Mouse (Mus musculus): ENCODE measurements at regions not wholly inside any gene's neighbourhood (a gene's known extent, or its start where the extent isn't known, plus 50 kb on each side); places are given as distances from the start of the nearest gene placed in this dataset.
"Not testable (repeated sequence)": the region's sequence is repeated elsewhere in the genome, so short reads cannot be mapped to it uniquely, and the experiment has no call there.

DNA sequence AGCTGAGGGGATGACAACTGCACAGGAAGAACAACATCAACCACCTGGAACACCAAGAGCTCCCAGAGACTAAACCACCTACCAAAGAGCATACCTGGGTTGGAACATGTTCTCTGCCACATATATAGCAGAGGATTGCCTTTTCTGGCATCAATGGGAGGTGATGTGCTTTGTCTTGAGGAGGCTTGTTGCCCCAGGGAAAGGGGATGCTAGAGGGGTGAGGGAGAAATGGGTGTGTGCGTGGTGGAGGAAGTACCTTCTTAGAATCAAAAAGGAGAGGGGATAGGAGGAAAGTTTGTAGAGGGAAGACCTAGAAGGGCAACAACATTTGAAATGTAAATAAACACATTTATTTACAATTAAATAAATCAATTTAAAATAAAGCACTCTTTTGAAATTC is 358.5 kb upstream of the Pfkp start:
- no peak for DNase-seq

DNA sequence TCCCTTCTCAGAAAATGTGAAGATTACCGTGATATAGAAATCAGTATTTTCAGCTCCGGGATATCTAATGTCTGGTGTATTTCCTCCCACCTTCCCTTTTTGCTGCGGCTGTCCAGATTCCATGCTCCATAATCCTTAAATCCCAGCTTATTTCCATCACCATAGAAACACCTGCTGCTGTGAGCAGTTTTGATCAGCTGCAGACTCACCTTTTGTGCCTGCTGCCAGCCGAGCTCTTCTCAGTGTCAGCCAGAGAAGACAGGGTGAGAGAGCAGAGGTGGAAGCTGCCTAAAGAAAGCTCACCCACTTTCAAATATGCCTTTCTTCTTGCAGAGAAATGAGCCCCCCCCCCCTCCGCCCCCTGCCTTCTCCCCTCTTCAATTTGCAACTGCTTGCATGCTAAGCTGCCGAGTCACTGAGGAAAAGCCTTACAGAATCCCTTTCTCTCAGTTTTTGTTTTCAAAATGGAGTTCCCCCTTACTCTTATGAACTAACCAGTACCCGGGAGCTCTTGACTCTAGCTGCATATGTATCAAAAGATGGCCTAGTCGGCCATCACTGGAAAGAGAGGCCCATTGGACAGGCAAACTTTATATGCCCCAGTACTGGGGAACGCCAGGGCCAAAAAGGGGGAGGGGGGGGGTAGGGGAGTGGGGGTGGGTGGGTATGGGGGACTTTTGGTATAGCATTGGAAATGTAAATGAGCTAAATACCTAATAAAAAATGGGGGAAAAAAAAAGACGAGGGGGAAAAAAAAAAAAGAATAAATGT is 350.1 kb upstream of the Pfkp start:
- peak; percentile 53 for DNase-seq

DNA sequence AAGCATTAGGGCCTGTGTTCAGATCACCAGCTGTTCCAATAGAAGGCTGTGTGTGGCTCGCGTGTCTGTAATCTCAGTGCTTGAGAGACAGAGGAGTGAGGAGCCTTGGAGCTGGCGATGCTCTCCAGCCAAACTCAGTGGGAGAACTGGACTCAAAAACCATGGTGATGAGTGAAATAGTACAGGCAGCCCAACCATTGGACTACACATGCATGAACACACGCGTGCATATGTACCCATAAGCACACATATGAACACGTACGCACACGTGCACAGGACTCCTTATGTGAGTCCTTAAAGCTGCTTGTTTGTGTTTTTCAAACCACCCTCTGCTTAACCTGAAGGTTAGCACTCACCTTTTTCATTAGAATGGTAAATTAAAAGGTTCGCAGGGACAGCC is 349.5 kb upstream of the Pfkp start:
- no peak for DNase-seq

DNA sequence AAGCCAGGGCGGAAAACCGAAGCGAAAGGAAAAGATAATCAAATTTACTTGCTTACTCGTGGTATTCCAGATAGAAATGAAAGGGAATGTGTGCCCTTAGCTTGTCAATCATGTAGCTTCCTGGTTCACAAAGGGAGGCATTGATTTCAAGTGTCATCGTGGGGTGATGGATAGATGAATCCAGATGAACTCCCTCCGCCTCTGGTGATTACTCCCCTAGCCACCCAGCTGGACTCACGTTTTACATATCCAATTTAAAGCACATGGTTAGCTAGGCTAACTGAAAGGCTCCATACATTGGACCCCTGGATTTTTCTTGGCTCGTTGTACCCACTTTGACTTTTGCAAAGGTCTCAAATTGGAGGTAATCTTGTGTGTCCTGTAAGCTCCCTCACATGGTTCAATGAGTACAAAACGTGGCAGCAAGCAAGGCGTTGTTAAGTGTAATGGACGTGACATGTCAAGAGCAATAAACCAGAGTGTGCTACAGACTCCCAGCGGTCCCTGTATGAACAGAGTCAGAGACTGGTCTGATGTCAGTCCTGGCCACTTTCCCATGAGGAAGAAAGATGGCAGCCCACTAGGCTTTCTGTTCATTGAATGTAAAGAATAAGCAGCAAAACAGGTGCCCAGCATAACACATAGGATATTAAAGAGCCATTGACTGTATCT is 343.9 kb upstream of the Pfkp start:
- peak; percentile 65 for DNase-seq

DNA sequence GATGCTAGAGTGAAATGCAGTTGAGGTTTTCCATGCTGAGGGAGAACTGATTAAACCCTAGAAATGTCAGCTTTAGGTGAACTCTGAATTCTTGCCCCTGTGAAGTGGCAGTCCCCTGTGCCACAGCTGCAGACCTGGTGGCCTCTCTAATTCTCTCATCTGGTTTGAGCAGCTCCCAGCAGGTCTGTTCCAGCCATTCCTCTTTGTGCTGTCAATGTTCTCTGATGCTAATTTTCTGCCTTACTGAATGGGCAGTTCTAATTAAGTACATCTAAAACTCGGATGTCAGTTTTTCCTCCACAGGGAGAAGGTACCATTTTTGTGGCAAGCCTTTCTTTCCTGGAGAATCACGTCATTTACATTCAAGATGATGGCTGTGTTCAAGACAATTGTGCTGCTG is 343.1 kb upstream of the Pfkp start:
- DNase-seq: peak; percentile 52

DNA sequence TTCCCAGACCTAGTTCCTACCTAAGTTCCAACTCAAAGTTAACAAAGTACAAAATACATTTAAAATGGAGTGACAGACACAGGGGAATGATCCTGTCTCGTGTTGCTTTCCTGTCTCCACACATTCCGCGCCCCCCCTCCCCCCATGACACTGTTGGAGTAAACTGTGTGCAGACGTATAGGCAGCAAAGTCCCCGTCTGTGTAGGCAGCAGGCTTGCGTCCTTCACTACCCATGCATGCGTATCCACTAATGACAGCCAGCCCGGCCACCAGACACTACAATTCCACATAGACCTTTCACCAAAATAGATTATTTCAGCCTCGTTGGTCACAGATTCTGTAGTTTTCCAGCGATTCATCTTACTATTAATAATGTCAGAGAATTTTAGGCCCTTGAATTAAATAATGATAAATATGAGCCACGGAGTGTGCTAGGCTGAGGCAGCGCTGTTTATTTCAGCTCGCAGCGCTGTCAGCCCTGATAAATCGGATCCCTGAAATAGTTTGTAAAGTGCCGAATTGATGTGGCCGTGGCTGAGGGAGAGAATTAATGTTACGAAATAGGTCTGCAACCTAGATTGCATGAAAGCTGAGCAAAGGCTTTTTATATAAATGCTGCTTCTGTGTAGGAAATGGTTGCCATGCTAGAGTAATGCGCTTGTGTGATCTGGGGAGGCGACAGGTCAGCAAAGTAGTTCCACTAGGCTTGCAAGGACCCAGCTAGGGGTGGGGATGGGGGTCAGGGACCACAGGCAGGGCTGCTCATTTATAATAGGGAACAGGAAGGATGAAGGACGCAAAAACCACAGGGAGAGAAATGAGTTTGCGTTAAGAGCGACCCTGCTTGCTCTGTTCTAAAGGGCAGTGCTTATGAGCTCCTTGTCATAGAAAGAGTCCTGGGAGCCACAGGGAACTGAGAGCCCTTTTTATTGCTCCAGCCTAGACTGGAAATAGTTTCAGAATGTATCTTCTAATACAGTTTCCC is 336.7 kb upstream of the Pfkp start:
- peak; percentile 37 for DNase-seq

DNA sequence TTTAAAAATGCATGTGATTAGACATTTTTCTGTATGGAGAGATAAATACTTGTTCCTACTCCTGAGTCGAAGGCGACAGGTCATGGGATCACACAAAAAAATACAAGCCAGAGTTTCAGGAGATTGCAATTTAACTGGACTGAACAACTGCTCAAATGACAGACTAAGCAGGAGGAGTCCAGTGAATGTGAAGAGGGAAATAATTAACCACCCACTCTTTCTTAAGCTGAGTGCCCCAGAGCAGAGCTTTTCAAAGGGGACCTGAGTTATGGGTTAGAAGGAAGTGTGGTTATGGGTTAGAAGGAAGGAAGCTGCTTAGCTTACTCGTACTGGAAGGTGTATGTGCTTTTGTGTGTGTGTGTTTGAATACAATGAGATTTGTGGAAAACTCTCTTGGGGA is 307.1 kb upstream of the Pfkp start:
- DNase-seq: no peak

DNA sequence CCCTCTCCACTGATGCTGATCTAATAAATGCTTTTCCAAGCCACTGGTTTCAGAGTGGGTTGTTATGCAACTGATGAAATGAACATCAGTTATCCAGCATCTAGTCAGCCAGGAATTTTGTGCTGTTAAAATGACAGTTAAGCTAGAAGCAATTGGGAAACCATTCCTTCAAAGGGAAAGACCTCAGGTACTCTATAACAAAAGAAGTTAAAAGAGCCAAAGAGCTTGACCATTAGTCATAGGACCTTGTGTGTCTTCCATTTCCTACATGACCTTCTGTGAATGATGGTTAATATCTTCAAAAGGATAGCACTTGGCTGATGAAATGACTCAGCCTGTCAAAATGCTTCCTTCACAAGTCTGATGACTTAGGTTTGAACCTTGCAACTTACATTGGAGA is 275.6 kb upstream of the Pfkp start:
- no peak for DNase-seq

DNA sequence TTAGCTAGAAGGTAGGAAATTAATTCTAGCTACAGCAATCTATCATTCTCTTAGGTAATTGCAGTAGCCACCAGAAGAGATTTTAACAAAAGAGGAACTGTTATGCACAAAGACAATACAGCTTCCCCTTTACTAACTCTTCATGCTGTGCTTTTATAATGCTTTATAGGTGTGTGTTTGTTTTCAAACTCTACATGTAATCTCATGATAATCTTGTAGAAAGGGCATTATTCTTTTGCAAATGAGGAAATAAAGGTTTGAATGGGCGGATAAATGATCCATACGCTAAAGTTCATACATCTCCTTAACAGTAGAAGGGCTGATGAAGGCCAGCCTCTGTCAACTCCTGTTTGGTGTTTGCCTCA is 273.8 kb upstream of the Pfkp start:
- DNase-seq: peak; percentile 1

DNA sequence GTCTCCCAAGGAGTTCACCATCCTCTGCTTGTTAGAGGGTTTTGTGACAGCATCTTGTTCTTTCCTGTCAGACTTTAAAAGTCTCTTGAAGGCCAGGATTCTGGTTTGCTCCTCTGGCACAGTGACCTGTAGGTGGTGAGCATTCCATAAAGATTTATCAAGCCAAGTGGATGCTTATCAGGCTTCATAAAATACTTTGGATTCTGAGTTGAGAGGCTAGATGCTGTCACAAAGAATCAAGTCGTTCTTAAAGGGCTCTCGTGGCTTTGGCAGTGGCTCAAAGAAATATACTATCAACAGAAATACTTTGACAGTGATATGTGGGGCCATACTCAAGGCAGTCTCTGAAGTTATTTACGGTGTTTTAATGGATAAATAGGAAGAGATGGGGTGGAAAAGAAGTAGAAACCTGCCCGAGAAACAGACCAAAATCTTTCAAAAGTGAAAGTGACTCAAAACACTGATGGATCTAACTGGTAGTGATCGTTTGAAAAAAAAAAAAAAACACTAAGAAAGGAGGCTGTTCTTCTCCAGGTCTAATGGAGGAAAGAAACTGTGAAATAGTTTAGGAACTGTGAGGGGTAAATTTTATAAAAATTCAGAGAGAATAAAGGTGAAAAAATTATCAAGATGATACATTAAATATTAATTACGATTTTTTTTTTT is 273.2 kb upstream of the Pfkp start:
- peak; percentile 58 for DNase-seq

DNA sequence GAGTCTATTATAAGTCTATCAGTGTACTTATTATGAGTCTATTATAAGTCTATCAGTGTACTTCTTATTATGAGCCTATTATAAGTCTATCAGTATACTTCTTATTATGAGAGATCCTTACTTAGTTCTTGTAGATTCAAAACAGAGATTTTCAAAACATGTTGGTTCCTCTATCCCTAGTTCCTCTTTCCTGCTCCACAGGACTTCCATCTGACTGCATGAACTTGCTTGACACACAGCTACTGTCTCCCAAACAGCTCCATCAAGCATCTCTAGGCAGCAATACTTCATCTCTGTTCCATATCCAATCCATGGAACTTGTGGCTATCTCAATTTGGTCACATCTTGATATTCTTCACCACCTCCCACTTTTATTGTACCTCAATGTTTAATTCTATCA is 257.4 kb upstream of the Pfkp start:
- DNase-seq: no peak

DNA sequence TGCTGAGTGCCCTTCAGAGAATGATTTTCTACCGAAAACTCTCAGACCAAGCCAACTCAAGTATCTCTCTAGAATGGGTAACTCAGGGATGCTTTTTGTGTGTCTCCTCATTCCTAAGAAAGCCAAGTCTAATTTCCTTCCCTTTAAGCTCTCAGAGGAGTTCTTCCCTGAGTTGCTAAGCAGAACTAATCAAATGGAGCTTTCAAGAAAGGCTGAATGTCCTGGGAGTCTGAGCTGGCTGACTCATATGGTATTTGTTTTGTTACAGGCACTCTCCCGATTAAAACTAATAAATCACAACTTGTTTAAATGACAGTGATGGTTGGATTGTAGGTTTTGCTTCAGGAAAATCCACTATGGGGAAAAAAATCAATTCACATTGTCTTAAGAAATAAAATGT is 253.1 kb upstream of the Pfkp start:
- no peak for DNase-seq

DNA sequence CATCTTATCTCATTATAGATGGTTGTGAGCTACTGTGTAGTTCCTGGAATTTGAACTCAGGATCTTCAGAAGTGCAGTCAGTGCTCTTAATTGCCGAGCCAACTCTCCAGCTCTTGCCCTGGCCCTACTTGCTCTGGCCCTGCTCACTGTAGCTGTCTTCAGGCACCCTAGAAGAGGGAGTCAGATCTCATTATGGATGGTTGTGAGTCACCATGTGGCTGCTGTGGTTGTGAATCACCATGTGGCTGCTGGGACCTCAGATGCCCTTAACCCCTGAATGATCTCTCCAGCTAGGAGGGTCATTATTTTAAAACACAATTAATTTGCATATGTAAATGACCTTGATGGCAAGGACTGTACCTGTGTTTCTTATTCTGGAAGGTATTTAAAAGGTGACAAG is 249.1 kb upstream of the Pfkp start:
- DNase-seq: no peak

DNA sequence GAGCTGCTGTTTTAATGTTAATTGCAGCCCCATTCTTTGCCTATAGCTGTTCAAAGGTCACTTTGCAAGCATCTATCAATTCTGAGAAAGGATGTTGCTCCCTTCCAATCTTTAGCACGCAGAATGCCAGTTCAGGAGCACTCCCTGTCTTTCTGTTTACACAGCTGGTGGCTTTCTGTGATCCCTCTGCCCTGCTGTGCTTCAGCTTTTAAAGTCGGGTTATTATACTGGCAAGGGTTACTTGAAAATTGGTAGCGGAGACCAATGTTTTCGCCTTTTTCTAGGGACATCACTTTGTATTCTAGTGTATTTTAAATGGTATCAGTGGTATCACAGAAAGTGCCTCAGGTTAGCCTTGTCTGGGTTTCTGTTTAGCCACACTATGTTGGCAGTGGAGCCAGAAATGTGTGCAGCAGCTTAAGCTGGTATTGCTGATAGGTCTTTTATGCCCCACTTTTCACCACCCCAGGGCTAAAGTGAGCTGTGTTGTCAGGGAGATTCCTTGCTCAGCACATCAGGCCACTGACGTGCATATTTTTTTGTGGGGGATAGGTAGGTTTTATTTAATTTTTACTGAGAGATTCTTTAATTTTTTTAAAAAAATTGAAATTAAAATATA is 243.0 kb upstream of the Pfkp start:
- DNase-seq: peak; percentile 40

DNA sequence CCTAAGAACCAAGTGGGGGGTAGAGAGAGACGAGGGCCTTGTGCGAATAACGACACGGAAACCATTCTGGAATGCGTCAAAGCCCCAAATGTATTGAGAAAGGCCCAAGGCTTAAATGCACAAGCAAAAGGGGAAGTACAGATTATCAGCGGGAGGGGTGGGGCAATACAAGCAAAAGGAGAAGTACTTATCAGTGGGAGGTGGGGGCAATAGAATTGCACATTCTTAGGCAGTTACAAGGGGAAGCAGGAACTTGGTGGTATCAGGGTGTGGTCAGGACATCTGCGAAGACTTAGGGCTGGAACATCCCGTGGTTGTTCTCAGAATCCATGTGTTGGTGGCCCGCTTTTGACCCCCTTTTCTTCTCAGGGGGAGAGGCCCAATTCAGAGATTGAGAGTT is 240.9 kb upstream of the Pfkp start:
- DNase-seq: not testable (repeated sequence)

DNA sequence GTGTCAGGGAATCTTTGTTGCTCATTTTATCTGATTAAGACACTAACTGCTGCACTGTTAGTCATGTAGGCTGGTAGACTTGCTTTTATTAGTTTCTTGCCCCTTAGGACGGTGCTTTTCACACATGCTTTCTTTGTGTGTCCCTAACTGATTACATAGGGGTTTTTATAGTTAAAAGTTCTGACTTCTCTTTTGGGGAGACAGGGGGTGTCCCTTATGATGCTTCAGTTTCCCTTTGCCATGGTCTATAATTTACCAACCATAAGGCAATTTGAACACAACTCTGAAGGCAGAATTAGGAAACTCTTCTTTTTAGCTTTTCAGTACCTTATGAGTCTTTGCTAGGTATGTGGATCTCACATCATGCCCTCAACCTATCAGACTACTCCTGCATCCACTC is 239.8 kb upstream of the Pfkp start:
- DNase-seq: no peak

DNA sequence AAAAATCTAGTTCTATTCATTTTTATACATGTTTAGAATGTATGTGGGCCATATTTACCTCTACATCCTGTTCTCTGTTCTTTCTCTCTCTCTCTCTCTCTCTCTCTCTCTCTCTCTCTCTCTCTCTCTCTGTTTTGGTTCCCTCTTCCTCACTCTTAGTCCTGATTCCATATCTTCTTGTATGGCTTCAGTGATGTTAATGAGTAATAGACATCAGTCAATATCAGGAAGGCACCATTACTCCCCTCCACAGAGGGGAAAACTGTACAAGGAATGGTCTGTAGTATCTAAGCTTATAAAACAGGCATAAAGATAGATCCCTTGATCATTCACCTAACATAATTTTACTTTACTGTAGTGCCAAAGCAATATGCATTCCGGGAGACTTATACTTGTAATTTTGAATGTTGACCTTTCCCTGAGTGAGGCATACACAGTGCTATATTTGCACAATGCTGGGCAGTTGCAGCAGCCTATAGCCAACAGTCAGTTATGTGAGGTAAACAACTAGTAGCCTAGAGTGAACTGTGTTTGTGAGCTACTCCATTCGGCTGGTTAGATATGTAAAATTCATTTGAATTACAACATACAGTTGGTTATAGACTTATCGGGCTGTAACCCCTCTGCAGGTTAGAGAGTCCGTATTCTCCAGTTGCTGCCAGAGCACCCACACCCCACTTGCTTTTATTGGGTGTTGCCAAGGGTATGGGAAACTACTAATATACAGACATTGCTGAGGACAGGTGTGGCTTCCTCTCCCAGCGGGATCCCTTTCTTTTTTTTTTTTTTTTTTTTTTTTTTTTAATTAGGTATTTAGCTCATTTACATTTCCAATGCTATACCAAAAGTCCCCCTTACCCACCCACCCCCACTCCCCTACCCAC is 228.7 kb upstream of the Pfkp start:
- no peak for DNase-seq

DNA sequence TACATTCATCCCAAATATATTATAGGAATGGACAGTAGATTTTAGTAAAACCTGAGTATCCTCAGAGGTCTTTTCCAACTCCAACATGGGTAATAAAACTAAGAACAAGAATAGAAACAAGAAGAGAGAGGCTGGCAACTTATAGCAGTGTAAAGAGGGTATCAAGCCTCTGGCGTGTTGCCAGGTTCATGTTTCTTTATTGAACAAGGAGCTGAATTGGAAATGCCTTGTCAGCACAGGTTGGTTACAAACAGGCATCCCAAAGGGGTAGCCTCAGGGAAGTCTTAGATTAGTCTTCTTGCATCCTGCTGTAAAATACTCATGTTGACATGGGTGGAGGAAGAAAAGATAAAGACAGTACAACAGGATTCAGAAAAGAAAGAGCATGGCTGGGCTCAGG is 213.6 kb upstream of the Pfkp start:
- DNase-seq: no peak

DNA sequence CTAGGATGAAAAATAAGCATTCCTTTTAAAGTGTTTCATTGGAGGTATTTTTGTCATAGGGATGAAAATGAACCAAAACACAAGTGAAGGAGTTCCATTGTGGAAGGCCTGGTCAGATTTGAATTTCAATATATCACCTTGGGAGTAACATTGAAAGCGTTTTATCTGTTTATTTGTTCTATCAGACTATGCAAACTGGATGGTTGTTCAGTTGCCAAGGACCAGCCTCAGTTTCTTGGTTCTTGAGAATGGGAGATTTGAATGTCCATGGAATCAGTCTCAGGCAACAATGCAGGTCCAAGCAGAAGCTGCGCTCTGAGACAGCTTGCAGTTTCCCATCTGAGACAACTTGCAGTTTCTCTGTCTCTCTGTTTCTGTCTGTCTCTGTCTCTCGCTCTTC is 211.0 kb upstream of the Pfkp start:
- DNase-seq: no peak

DNA sequence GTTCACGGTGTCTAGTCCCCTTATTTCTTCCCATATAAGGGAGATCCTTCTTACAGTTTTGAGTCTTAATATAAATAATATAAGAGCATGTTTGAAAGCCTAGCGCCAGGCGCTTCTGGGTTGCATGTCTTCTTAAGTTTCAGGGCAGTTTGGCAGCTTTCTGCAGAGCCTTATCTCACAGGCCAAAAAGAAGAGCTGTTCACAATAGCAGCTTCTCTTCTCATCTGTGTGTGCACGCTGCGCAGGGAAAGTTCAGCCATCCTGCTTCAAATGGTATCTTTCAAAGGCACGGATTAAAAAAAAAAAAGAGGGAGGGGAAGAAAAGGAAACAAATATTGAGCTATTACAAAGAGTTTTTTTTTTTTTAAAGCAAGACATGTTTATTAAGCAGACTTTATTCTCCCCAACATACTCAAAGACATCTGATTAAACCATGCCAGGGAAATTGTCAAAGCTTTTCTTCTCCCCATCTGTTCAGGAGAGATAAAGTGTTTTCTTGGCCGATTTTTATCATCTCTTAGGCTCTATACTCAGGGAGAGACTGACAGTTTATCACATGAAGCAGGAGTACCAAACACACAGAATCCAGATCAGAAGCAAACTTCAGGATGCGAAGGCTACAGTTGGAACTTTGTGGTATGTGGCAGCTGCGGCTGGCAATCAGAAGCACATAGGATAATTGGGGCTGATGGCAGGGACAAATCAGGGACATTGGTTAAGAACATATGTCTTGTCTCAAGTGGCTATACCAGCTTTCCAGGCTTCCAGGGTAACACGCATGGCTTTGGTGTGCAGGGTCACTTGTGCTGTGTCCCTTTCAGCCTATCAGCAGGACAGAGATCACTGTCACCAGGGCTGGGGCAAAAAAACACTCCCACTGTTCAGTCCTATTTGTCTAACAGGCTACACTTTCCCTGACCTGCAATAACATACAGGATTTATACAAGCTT is 206.9 kb upstream of the Pfkp start:
- DNase-seq: peak; percentile 56
